Mouse (Mus musculus): ENCODE results near the gene Ccdc51.

- TF ChIP-seq CTCF (IDR thresholded peaks at IDR 0.05; ENCODE audit: low read depth) (no peak), EP300 (optimal IDR thresholded peaks at IDR 0.05) (no peak)
Measured at GRCm38 (mm10) chr9:109049316-109049715, 33.0 kb upstream of the Ccdc51 start.
